Mouse (Mus musculus): ENCODE data around the gene Adrb1.
"Not testable (repeated sequence)": the region's sequence is repeated elsewhere in the genome, so short reads cannot be mapped to it uniquely, and the experiment has no call there.

Gene Adrb1

GRCm38 (mm10) chr19:56749343-56749742 is 27.3 kb downstream of the Adrb1 start:
- no peak for DNase-seq (ENCODE audit: low spot score)

GRCm38 (mm10) chr19:56750709-56751108 is 28.7 kb downstream of the Adrb1 start:
- no peak for DNase-seq (ENCODE audit: low spot score)

DNA sequence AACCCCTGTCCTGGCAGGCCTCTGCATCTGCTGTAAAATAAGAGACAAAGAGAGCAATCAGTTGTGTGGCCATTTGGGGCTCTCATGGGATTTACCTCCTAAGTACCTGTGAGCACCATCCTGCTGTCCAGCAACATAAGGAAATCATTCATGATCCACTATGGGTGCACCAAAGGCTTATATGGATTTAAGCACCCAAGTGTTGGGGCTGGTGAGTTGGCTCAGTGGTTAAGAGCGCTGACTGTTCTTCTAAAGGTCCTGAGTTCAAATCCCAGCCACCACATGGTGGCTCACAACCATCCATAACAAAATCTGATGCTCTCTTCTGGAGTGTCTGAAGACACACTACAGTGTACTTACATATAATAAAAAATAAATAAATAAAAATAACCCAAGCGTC is 32.5 kb downstream of the Adrb1 start:
- not testable (repeated sequence) for DNase-seq (ENCODE audit: low spot score)

DNA sequence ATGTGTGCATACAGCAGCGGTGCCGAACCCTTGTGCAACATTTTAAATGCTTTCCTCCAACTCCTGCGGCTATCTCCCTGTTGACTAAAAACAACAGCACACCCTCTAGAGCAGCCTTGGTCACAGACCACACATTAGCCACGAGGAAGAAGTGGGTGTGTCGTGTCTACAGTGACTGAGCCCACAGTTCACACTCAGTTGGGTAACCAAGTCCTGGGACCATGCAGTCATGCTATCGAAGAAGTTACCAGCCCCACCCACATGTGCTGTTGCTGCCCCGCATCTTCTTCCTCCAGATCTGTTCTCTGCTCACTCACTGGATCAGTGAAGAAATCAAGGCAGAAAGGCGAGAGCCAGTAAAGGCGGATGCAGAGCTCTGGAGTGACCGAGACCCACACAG is 34.4 kb downstream of the Adrb1 start:
- DNase-seq (ENCODE audit: low spot score), result no peak

DNA sequence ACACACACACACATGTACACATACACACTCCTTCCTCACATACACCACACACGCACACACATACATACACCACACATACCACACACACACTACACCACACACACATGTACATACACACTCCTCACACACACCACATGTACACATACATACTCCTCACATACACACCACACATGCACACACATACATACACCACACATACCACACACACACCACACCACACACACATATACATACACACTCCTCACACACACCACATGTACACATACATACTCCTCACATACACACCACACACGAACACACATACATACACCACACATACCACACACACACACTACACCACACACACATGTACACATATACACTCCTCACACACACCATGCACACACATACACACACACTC is 36.3 kb downstream of the Adrb1 start:
- no peak for DNase-seq (ENCODE audit: low spot score)

- no peak for DNase-seq (ENCODE audit: low spot score)
Observed at GRCm38 (mm10) chr19:56759740-56760139, 37.7 kb downstream of the Adrb1 start.

GRCm38 (mm10) chr19:56760306-56760940 is 38.4 kb downstream of the Adrb1 start:
- no peak for DNase-seq (ENCODE audit: low spot score)

DNA sequence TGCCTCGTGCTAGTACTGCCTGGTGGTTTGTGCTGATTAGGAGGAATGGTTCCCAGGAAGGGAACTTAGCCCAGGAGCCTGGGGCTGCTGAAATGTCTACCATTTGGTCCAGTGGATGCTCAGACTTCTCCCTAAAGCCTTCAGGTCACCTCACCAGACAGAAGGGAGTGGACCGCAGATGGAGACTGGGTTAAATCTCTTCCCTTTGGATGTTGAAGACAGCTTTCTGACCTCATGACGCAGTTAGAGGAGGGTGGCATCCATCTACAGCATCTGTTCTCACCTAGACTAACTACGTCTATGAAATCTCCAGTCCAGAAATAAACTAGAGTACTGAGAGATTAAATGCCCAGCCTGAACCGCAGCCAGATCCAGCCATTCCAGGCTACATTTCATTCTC is 39.1 kb downstream of the Adrb1 start:
- no peak for DNase-seq (ENCODE audit: low spot score)

DNA sequence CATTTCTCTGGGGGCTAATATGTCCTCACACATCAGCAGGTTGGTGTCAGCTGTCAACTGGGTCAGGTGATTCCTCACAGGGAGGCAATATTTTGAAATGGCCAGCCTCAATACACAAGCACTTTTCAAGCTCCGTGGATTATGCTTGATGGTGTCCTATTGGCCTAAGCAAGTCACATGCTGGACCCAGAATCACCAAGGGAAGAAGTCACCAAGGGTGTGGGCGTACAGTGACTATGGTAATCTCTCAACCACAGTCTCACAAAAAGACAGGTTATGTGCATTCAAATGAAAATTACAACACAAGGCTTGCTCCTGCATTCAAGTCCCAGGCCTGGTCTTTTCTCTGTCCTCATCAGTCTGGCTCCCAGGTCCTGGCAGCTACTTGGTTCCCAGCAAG is 39.7 kb downstream of the Adrb1 start:
- DNase-seq (ENCODE audit: low spot score), result no peak

DNA sequence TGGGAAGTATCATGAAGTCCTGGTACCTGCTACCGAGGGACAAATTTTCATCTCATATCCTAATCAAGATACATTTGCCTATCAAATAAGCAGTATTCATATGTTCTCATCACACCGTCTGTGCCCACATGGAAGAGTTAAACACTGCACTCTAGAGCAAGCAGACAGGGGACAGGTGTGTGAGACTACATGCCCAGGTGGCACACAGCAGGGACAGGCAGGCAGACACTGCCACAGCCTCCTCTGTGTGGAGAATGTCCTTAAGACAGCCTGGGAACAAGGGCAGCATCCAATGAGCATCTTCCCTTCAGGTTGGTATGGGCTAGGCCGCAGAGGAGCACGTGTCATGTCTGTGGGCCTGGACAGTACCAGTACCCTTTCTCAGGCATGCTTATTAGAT is 40.7 kb downstream of the Adrb1 start:
- DNase-seq (ENCODE audit: low spot score), result no peak

DNA sequence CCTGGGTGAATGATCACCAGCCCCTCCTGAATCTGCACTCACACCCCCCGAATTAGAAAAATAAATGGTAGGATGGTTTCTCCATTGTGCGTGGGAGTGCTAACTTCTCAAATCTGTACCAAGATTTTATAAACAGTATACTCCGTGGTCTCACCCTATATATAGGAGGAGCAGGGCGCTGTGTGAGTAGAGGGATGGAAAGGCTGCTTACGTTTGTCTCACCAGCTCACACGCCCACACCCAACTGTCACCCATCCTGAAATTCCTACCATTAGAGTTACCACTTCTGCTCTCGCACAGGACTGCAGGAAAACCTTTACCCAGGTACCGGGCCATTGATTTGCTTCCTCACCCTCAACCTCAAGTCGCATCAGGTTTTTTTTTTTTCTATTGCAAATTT is 47.0 kb downstream of the Adrb1 start:
- no peak for DNase-seq (ENCODE audit: low spot score)

DNA sequence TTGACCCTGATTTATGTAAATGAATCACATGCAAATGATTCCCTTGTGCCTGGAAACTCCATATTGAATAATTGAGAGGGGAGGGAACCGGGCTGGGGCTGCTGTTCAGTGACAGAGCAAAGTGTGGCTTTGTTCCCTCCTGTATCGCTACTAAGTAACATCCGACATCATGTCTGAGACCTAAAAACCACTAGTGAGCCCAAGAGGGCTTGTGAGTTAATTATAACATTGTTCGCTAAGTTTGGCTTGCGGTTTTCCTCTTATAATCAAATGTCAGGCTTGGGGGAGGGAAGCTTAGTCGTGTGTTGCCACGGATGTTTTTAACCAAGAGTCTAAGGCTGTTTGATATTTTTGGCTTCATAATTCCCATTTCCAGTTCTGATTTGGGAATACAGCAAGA is 50.2 kb downstream of the Adrb1 start:
- DNase-seq (ENCODE audit: low spot score), result no peak

- no peak for DNase-seq (ENCODE audit: low spot score)
Observed at GRCm38 (mm10) chr19:56773393-56773971, 51.5 kb downstream of the Adrb1 start.

GRCm38 (mm10) chr19:56774408-56774962 is 52.5 kb downstream of the Adrb1 start:
- no peak for DNase-seq (ENCODE audit: low spot score)

- DNase-seq (ENCODE audit: low spot score), result no peak
Observed at GRCm38 (mm10) chr19:56774971-56775892, 53.2 kb downstream of the Adrb1 start.

- DNase-seq (ENCODE audit: low spot score), result no peak
Observed at GRCm38 (mm10) chr19:56775893-56776718, 54.1 kb downstream of the Adrb1 start.

DNA sequence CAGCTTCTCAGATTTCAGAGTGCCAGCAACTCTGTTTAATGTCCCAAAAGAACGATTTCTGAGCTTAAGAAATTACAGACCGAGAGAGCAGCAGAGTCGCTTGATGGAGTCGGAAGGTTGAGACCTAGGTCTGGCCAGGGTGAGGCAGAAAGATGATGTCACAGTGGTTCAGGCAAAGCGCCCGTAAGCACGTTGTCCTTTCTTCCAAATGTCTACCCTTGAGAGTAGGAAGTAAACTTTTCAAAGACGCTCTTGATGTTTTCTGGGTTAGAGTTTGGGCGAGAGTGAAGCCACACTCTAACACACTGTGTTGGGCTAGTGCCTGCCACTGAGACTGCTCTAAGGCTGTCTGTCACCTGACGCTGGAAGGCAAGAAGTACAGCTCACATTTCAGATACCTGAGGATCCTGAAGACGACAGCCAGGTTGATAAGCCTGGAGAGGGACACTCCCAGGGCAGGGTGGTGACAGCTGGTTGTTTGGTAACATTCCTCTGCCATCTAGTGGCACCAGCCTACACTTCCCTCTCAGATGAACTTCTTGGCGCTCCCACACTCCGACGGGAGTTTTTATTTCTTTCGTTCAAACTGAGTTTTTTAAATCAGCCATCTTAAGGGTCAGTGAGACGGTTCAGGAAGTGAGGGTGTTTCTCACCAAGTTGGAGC is 54.9 kb downstream of the Adrb1 start:
- no peak for DNase-seq (ENCODE audit: low spot score)

- not testable (repeated sequence) for DNase-seq (ENCODE audit: low spot score)
Observed at GRCm38 (mm10) chr19:56778532-56778931, 56.5 kb downstream of the Adrb1 start.

All from urinary bladder, postnatal 10 days (tissue).